Mouse (Mus musculus) olfactory bulb, adult 2 months (tissue): ENCODE measurements at regions not wholly inside any gene's neighbourhood (a gene's known extent, or its start where the extent isn't known, plus 50 kb on each side); places are given as distances from the start of the nearest gene placed in this dataset.

Experiments used
- CTCF ChIP-seq: fragments of 200-500 bp; IDR thresholded peaks from 2 replicates; pipeline ENCODE4 v1.5.1; 2012; ENCODE audit warnings: low read depth, mild to moderate bottlenecking, low read length, moderate library complexity; ENCODE audit not compliant: insufficient read depth
- POLR2A ChIP-seq: fragments of 200-500 bp; IDR thresholded peaks from 2 replicates; pipeline ENCODE4 v1.6.1; 2012; ENCODE audit warnings: mild to moderate bottlenecking, low read depth, low read length, moderate library complexity; ENCODE audit not compliant: insufficient read depth

- TF ChIP-seq CTCF (no peak), POLR2A (no peak)
Measured at GRCm38 (mm10) chr4:84015139-84015538, 489.8 kb downstream of the Ccdc171 start.
